Mouse (Mus musculus): ENCODE data around the gene Liph.
A peak's percentile ranks its signal among the peaks of the same experiment; 100 is the strongest.
"Not testable (repeated sequence)": the region's sequence is repeated elsewhere in the genome, so short reads cannot be mapped to it uniquely, and the experiment has no call there.

Gene Liph

DNA sequence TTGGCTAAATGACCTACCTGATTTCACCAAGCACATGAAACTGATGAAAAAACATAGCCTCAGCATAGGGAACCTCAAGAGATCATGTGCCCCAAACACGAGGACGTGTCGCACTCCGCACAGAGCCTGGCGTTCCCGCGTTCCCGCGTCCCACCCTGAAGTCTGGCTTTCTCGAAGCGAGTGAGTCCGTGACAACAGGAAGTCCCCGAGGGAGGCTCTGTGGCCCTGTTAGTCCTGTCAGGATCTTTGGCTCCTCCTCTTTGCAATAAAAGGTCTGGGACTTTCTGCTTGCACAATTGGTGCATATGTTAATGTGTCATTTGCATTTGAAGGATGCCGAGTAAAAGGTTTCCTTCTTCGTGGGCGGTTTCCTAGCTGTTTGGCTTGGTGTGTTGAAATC lies at the start of gene Liph:
Gene Liph, minus strand, starts transcription at position 360 of the 400 bp plus-strand sequence.
- DNase-seq = peak; percentile 19

DNA sequence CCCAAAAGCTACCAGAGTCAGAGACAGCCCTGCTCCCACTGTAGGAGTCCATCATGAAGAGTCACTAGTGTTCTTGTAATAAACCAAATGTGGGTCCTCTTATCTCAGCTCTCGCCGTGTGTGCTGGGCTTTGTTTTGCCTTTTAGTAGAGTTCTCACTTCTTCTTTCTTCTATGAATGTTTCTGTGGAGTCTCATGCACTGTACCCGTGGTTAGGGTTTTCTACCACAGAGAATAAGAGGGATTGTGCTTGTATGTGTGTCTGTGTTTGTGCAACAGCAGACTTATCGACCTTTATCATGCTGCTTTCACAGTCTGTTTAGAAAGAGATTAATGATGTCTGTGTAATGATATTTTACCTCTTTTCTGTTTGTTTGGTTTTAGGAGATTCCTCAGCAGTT lies 48.4 kb upstream of the Liph start:
- no peak for DNase-seq

DNA sequence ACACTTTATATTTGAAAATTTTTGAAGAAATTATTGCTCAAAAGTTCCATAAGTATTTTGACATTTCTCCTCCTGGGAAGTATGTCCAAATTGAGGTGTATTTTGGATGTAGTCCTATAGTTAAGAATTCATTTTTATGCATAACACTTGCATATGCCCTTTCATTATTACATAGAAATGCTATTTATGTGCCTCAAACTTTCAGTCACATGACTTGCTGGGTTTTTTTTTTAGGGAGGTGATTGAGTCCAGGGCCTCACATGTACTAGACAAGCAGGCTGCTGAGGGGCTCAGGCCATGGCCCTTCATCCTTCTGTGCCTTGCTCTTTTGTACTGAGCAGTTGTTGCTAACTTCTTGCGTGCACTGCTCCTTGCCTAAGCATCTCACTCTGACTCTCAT lies 44.5 kb upstream of the Liph start:
- no peak for DNase-seq

DNA sequence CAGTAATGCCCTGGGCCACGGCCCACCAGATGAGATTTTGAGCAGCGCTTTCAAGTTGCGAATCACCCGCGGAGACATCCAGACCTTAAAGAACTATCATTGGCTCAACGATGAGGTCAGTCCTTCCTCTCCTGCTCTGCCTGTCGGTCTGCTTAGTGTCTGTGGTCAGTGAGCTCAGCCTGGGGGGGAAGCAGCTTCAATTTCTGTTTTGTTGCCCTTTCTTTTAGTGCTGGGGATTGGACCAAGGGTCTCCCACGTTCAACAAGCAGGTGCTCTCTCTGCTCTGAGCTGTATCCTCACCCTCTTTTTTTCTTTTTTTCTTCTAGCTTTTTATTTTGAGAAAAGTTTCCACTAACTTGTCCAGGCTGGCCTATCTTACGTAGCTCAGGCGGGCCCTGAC lies 43.1 kb upstream of the Liph start:
- DNase-seq = no peak

DNA sequence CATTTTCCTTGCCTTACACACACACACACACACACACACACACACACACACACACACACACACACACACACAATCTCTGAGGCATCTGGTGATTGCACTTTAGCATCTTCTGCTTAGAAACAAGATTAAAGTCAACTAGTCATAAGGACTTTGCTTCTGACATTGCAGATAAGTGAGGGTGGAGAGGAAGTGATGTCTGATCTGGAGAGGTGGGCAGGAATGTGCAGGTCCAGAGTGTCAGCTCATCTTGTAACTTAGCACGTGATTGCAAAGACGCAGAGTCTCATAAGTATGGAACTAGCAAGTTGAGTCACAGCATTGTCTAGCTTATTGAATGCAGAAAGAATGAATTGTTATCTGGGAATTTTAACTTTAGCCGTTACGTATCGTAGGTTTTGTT lies 32.0 kb upstream of the Liph start:
- no peak for DNase-seq

DNA sequence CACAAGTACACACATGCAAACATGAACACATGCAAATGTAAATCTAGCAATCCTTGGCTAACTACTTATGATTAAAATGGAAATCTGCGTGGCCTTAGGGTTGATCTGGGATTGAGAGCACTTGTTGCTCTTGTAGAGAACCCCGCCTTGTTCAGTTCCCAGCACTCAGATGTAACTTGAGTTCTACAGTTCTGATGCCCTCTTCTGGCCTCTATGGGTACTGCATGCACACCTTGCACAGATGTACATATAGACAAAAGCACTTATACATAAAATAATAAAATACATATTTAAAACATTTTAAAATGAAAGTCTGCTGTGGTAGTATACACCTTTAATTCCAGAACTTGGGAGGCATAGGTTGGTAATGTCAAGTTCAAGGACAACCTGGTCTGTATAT lies 26.7 kb upstream of the Liph start:
- DNase-seq = no peak

DNA sequence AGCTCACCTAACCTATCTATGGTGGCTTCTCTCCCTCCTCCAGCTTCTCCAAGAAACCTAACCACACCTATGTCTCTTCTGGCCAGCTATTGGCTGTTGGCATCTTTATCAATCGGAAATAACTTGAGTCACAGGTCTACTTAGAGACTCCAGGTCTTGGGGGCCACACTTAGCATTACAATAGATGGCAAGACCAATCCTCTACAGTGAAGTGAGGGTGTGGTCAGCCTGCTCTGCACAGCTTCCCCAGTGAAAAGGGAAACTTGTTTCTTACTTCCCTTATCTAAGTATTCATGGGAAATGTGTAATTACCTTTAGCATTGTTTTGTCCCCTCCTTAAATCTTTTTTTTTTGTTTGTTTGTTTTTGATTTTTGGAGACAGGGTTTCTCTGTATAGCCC lies 20.1 kb upstream of the Liph start:
- DNase-seq = no peak

DNA sequence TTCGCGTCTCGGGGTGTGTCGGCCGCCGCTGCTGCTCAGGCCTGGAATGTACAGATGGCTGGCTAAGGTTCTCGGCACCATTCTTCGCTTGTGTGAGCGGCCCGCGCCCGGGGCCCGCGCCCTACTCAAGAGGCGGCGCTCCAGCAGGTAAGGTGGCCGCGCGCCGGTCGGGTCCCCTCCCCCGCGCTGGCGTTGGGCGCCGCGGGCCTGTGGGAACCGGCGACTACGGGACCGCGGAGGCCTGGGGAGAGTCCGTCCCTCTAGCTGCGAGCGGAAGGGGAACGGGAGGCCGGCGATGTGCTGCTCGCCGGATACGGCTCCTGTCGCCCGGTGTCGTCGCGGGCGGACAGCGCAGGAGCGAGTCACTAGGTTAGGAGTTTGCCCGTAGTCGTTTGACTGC lies 14.1 kb upstream of the Liph start:
- DNase-seq = no peak

DNA sequence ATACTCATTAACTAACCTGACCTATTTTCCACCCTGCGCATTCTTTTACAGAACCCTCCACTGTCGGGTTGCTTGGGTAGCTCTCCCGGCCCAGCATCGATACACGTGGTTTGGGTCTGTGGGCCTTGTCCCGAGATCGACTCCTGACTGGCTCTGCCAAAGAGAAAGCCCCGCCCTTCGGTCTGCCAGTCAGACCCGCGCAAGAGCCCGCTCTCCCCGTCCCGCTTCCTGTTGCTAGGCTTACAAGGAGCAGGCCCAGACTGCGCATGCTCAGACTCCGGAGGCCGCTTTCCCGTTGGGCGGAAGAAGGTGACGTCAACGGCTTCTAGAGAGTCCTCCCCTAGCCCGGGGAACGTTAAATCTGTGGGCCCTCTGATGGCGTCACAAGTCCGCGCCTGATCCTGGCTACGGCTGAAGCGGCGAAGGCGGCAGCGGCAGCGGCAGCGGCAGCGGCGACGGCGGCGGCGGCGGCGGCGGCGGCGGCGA lies 13.7 kb upstream of the Liph start, which contains the start of gene Senp2:
Gene Senp2, plus strand, starts transcription at position 386 of the 486 bp plus-strand sequence.
- peak; percentile 100 for DNase-seq

DNA sequence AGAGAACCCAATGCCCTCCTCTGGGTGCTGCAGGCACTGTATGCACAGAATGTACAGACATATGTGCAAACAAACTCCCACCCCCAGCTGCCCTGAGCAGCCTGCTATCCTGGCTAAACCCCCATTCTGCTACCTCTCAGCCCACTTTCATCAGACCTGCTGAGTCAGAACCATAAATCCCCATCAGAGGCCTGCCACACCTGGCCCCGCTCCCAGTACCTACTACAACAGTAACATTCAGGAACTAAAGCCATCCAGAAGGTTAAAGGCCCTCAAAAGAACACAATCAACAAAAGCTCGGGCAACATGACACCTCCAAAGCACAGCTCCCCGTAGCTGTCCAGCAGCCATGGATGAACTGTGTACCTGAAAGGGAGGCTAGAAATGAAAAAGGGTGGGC lies 6.1 kb upstream of the Liph start:
- no peak for DNase-seq

DNA sequence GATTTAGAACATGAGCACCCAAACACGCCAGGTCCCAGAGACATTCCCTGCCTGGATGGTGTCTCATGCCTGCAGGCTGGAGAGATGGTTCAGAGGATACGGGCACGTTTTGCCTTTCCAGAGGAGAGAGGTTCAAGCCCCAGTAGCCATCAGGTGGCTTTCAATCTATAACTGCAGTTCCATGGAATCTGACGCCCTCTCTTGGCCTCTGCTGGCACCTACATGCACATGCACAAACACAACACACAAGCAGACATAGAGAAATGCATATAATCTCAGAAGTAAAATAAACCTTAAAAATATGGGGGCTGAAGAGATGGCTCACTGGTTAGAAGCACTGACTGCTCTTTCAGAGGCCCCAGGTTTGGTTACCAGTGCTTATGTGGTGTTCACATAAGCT lies 5.7 kb upstream of the Liph start:
- no peak for DNase-seq

DNA sequence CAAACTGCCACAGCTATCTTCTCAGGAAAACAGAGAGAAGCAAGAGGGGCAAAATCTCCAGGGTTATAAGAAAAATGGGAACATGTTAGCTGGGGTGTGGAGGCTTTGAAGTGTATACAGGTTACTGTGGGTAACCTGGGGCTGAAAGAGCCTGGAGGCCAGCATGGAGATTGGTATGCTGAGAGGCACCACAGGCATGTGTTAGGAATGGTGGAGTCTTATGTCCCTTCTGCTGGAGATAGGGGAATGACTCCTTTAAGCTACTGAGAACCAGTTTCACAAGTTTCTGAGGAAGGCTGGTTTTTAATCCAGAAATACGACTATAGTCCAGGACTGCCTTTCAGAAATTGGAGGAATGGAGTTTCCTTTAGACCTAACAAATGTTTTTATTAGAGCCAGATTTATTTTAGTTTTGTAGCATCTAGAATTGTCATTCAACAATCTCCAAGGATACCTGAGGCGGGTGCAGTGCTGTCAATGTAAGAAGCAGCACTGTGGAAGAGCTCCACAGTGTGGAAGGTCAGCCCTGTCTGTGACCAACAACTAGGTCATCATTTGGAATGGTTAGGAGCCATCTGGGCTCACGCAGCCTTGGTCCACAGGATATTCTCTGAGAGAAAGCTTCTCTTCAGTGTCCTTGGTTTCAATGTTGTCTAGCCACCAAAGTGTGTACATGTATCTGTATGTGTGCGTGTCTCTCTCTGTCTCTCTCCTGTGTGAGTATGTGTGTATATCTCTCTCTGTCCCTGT lies 4.7 kb upstream of the Liph start:
- no peak for DNase-seq

DNA sequence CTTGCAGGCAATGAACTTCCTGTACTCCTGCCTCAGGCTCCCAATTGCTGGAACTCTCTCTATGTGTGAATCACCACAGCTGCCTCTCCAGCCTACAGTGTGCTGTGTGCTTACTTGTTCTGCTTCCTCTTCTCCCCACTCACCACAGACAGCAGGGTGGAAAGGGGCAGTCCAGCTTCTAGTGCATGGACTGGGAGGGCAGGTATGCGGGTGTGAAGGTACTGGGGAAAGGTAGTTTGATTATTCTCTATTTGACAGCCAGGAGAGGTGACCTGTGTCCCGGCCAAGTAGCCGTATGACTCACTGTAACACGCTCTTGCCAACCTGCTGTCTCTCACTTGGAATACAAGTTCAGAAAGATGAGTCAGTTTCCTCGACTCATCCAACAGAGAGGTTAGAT lies 2.6 kb upstream of the Liph start:
- DNase-seq = no peak

DNA sequence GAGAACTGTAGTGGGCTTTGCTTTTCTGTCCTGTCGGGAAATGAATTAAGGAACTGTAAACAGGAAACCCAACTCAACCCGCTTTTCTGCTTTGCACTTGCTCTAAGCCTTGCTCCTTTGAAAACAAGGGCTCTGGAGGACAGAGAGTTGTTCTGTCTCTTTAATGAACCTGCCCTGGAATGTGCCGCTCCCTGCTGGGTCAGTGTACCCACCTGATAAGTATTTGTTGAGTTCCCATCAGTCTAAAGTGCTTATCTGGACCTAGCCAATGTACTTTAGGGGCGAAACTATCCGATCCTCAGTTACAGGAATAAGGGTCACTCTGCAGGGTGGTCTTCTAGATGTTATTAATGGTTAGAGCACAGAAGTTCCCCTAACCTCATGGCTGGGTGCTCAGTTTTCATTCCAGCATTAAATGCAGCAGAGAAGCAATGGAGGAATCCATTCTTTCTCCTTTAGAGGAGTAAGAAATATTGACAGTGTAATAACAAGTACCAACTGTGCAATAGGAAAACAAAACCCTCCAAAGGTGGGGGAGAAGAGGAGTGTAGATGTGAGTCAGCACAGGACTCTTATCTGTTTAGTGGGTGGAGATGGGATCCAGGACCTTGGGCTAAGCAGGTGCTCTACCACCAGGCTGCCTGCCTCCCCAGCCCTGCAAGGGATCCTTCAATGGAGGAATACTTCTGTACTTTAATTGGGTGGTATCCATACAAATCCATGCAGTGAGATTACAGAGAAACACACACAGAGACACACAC lies 1.6 kb upstream of the Liph start:
- DNase-seq = no peak

DNA sequence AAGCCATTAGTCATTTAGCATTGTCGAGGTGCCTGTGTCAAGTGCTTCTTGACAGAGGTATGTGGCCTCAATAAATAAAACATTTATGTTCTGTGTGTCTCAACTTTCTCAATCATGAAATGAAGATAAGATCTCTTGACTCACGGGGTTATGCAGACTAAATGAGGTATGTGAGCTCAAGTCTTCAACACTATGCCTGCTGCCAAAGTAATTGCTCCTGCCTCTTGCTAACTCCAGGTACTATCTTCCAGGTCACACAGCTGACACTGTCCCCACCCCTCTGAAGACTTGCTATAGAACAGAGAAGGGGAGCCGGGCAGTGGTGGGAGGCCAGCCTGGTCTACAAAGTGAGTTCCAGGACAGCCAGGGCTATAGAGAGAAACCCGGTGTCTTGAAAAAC lies 939 bp upstream of the Liph start:
- DNase-seq = no peak

DNA sequence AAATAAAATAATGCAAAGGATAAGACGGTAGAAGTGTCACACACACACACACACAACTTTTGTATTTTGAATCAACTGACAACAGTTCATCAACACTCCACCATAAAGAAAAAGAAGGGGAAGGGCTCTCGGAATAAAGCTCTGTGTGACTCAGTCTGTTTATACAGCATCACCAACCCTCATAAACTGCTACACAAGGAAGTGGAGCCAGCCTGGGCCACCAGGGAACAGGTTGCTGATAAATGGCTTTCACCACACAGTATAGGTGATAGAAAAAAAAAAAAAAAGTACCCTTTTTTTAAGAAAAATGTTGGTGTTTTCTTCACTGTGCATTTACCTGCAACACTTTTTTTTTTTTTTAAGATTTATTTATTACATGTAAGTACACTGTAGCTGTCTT lies 3.7 kb downstream of the Liph start:
- DNase-seq = no peak

DNA sequence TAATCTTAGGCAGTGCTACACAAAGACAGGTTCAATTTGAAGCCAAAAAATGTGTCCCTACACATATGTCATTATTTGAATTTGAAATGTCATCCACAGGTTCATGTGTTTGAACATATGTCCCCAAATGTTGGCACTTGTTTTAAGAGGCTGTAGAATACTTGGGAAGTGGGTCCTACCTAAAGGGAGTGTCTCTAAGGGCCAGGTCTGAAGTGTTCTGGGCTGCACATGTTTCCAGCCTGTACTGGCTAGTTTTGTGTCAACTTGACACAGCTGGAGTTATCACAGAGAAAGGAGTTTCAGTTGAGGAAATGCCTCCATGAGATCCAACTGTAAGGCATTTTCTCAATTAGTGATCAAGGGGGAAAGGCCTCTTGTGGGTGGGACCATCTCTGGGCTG lies 4.6 kb downstream of the Liph start:
- DNase-seq = not testable (repeated sequence)

DNA sequence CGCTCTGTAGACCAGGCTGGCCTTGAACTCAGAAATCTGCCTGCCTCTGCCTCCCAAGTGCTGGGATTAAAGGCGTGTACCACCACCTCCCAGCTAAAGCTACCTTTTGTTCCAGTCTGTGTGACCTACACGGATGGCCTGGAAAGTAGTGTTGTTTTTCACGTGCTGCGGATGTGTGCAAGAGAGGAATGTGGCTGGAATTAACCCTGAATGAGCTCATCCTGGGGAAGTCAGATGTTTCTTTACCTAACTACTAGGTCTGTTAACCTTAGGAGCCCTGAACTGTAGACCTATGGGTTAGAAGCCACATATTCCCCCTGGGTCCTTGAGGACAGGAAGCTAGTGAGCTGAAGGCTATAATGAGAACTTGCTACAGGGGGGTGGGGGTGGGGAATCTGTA lies 7.5 kb downstream of the Liph start:
- no peak for DNase-seq

DNA sequence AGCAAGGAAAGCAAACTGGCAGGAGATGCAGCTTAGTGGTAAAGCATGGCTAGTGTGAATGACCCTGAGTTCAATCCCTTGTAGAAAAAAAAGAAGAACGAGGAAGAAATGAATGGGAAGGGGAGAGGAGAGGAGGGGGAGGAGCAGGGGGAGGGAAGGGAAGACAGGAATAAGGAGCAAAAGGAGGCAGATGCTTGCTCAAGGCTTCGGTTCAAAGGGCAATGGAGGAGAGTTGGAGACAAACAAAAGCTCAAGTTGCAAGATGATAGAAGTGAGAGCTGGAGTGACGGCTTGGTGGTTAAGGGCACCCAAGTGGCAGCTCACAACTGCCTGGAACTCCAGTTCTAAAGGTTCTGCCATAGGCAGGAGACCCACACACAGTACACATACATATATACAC lies 9.3 kb downstream of the Liph start:
- DNase-seq = no peak

DNA sequence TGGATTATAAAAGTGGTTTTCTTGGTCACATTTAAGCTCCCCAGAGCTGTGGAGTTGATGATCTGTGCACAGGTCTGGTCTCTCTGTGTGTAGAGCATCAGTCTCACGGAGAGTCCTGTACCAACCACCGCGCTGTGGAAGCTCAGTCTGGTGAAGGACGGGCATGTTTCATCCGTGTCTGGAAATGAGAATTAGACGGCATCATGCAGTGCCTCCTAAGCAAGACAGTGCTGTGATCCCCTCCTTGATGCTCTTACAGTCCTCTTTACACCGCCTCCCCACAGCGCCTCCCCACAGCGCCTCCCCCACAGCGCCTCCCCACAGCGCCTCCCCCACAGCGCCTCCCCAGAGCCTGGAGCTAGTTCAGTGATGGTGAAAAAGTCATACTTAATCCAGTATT lies 11.4 kb downstream of the Liph start:
- DNase-seq = no peak

DNA sequence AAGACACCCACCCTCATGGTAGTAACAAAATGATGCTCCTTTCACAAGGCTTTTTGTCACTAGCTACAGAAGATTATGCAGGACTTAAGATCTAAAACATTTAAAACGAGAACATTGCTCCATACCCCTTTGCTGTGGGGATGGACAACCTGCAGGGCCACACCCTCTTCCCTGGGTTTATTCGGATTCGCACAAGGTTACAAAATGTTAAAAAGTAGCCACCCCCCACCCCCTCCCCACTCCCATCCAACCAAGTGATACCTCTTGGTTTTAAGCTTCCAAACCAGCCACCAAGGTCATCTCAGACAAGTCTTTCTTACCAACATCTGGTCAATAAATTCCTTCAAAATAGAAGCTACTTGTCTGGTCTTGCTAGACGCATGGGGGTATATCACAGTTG lies 11.9 kb downstream of the Liph start:
- DNase-seq = no peak

DNA sequence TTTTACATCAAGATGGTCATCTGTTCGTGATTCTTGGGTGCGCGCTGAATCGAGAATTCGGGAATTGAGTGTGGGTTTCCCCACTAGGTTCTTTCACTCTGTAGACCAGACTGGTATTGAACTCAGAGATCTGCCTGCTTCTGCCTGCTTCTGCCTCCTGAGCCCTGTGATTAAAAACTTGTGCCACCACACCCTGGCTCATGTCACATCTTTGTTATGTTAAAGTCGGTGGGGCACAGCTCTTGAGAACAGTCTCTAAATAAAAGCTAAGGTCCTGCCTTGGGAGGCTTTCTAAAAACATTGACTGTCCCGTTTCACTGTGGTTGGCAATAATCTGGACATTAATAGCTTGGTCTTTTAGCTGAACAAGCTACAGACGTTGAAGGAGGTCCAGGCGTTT lies 12.3 kb downstream of the Liph start:
- no peak for DNase-seq

DNA sequence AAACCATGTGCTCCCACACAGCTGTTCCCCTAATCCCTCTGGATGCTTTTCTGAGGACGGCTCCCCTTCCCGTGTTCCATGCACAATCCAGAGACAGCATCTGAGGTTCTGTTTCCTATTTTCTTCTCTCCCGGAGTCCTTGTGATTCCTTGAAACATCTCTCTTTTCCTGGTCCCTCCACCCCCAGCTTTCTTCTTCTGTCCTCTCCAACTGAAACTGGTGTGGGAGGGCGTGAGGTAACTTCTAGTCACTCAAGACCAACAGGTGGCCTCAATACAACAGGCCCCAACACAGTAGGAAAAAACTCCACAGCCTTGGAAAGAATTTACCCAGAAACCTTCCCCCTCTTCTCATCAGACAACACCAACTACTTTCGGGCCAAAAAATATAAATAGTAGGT lies 18.1 kb downstream of the Liph start:
- DNase-seq = no peak

DNA sequence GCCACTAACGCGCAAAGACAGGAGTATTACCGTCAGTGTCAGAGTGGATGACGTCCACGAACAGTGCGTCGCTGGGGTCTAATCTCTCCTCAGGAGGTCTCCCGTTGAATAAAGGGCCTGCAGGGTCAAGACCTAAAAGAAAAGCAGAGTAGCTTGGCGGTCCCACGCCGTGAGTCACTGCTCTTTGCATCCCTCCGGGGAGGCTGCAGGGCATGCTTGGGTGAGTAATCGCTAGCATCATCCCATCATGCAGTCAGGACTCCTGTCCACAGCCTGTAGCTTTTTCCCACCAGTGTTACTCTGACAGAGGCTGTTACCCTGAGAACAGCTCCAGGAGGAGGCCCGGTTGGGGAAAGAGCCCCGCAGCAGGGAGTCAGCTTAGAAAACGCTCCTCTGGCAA lies 19.3 kb downstream of the Liph start:
- DNase-seq = no peak

DNA sequence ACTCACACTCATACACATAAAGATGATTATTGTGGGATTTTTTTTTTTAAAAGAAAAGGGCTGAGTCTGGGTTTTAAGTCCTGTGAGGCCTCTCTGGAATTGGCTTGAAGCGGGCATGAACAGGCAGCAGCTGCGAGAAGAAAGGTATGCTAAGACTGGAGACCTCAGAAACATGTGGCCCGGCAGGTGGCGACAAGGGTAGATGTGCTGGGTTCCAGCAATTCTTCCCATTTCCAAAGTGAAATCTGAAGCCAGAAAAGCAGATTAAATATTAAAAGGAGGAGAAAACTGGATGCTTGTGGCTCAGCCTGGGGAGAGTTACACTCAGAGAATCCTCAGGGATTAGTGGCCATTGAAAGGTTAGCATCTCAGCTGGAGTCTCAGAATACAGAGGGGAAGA lies 24.0 kb downstream of the Liph start:
- no peak for DNase-seq

All from kidney, adult 9 months (tissue).